Mouse (Mus musculus) urinary bladder, adult 18-20 months (tissue): ENCODE results near the gene Myo1d.
A peak's percentile ranks its signal among the peaks of the same experiment; 100 is the strongest.

Source experiments
- DNase-seq, 2 experiments: peaks; one replicate each; pipeline ENCODE4 v3.0.0; 2022; ENCODE audit warnings: low spot score in 2 of 2, mixed read lengths in 2 of 2

Gene Myo1d

GRCm38 (mm10) chr11:80614949-80615725, 164.7 kb downstream of the Myo1d start:
- no peak for DNase-seq

GRCm38 (mm10) chr11:80614418-80614817, 165.4 kb downstream of the Myo1d start:
- DNase-seq, result no peak

- DNase-seq, result no peak
Observed at GRCm38 (mm10) chr11:80613534-80613933, 166.3 kb downstream of the Myo1d start.

- DNase-seq, result no peak
Observed at GRCm38 (mm10) chr11:80602707-80603441, 177.0 kb downstream of the Myo1d start.

GRCm38 (mm10) chr11:80602041-80602458, 177.8 kb downstream of the Myo1d start:
- DNase-seq, result no peak

GRCm38 (mm10) chr11:80601040-80601864, 178.6 kb downstream of the Myo1d start:
- DNase-seq, result no peak

GRCm38 (mm10) chr11:80595482-80595881, 184.3 kb downstream of the Myo1d start:
- DNase-seq, result no peak

GRCm38 (mm10) chr11:80589387-80589786, 190.4 kb downstream of the Myo1d start:
- no peak for DNase-seq

- no peak for DNase-seq
Observed at GRCm38 (mm10) chr11:80585761-80586160, 194.1 kb downstream of the Myo1d start.

- no peak for DNase-seq
Observed at GRCm38 (mm10) chr11:80585211-80585610, 194.6 kb downstream of the Myo1d start.

- DNase-seq, result no peak
Observed at GRCm38 (mm10) chr11:80580494-80580893, 199.3 kb downstream of the Myo1d start.

- no peak for DNase-seq
Observed at GRCm38 (mm10) chr11:80577747-80578640, 201.8 kb downstream of the Myo1d start.

- no peak for DNase-seq
Observed at GRCm38 (mm10) chr11:80575794-80576193, 204.0 kb downstream of the Myo1d start.

GRCm38 (mm10) chr11:80566286-80566685, 213.5 kb downstream of the Myo1d start:
- DNase-seq, result no peak

- peak in 1 of 2 experiments; percentile 3 for DNase-seq
Observed at GRCm38 (mm10) chr11:80564975-80565965, 214.6 kb downstream of the Myo1d start.

GRCm38 (mm10) chr11:80562479-80562878, 217.3 kb downstream of the Myo1d start:
- DNase-seq, result no peak

GRCm38 (mm10) chr11:80560770-80561169, 219.1 kb downstream of the Myo1d start:
- DNase-seq, result no peak

- no peak for DNase-seq
Observed at GRCm38 (mm10) chr11:80555416-80555815, 224.4 kb downstream of the Myo1d start.

- no peak for DNase-seq
Observed at GRCm38 (mm10) chr11:80553046-80553445, 226.8 kb downstream of the Myo1d start.

- no peak for DNase-seq
Observed at GRCm38 (mm10) chr11:80551634-80552033, 228.2 kb downstream of the Myo1d start.
